Mouse (Mus musculus) right cerebral cortex, postnatal 4 days (tissue): ENCODE data around the gene Dazap2.
"Not testable (repeated sequence)": the region's sequence is repeated elsewhere in the genome, so short reads cannot be mapped to it uniquely, and the experiment has no call there.

Experiments used
- DNase-seq: peaks from one replicate; pipeline ENCODE4 v3.0.0-alpha.2; 2022

Dazap2 gene

GRCm38 (mm10) chr15:100614996-100615824 lies at the start of gene Dazap2:
Gene Dazap2 (plus strand): TSS chr15:100615349.
- peak; percentile 94 for DNase-seq

- DNase-seq, result no peak
Measured at GRCm38 (mm10) chr15:100566531-100566930, 48.6 kb upstream of the Dazap2 start.

GRCm38 (mm10) chr15:100569239-100569638 lies 45.9 kb upstream of the Dazap2 start:
- no peak for DNase-seq

- no peak for DNase-seq
Measured at GRCm38 (mm10) chr15:100573946-100574345, 41.2 kb upstream of the Dazap2 start.

- peak; percentile 42 for DNase-seq
Measured at GRCm38 (mm10) chr15:100574378-100574777, 40.8 kb upstream of the Dazap2 start.

GRCm38 (mm10) chr15:100575366-100575765 lies 39.8 kb upstream of the Dazap2 start:
- no peak for DNase-seq

- no peak for DNase-seq
Measured at GRCm38 (mm10) chr15:100576392-100576791, 38.8 kb upstream of the Dazap2 start.

- DNase-seq, result no peak
Measured at GRCm38 (mm10) chr15:100576810-100577209, 38.3 kb upstream of the Dazap2 start.

- DNase-seq, result no peak
Measured at GRCm38 (mm10) chr15:100577972-100578371, 37.2 kb upstream of the Dazap2 start.

- DNase-seq, result no peak
Measured at GRCm38 (mm10) chr15:100580108-100580507, 35.0 kb upstream of the Dazap2 start.

- DNase-seq, result no peak
Measured at GRCm38 (mm10) chr15:100585931-100586330, 29.2 kb upstream of the Dazap2 start.

- DNase-seq, result no peak
Measured at GRCm38 (mm10) chr15:100587166-100587565, 28.0 kb upstream of the Dazap2 start.

- DNase-seq, result no peak
Measured at GRCm38 (mm10) chr15:100588297-100588696, 26.9 kb upstream of the Dazap2 start.

GRCm38 (mm10) chr15:100590436-100590835 lies 24.7 kb upstream of the Dazap2 start:
- DNase-seq, result no peak

GRCm38 (mm10) chr15:100592817-100593216 lies 22.3 kb upstream of the Dazap2 start:
- no peak for DNase-seq

- DNase-seq, result no peak
Measured at GRCm38 (mm10) chr15:100598287-100598882, 16.8 kb upstream of the Dazap2 start.

GRCm38 (mm10) chr15:100598883-100599275 lies 16.3 kb upstream of the Dazap2 start:
- DNase-seq, result peak; percentile 42

GRCm38 (mm10) chr15:100599276-100600046 lies 15.7 kb upstream of the Dazap2 start, which contains the start of gene Pou6f1:
Gene Pou6f1 (minus strand): TSS chr15:100599984.
- peak; percentile 72 for DNase-seq

GRCm38 (mm10) chr15:100600047-100600695 lies 15.0 kb upstream of the Dazap2 start:
- DNase-seq, result peak; percentile 83

- no peak for DNase-seq
Measured at GRCm38 (mm10) chr15:100600696-100601272, 14.4 kb upstream of the Dazap2 start.

- DNase-seq, result no peak
Measured at GRCm38 (mm10) chr15:100601669-100602068, 13.5 kb upstream of the Dazap2 start.

- not testable (repeated sequence) for DNase-seq
Measured at GRCm38 (mm10) chr15:100606677-100607076, 8.5 kb upstream of the Dazap2 start.

- DNase-seq, result no peak
Measured at GRCm38 (mm10) chr15:100611951-100612350, 3.2 kb upstream of the Dazap2 start.
